Mouse (Mus musculus): ENCODE data around the gene Stpg2.
"Not testable (repeated sequence)": the region's sequence is repeated elsewhere in the genome, so short reads cannot be mapped to it uniquely, and the experiment has no call there.

GRCm38 (mm10) chr3:139704238-139704637 lies 498.7 kb downstream of the Stpg2 start:
- TF ChIP-seq POLR2A (IDR thresholded peaks at IDR 0.05; ENCODE audit: extremely low read depth, insufficient read depth, low read length); CTCF (IDR thresholded peaks at IDR 0.05; ENCODE audit: low read depth, low read length): not testable (repeated sequence)

Measured in liver, adult 2 months (tissue).